Mouse (Mus musculus): ENCODE data around the gene Zfp882.
"Not testable (repeated sequence)": the region's sequence is repeated elsewhere in the genome, so short reads cannot be mapped to it uniquely, and the experiment has no call there.

Zfp882 gene

DNA sequence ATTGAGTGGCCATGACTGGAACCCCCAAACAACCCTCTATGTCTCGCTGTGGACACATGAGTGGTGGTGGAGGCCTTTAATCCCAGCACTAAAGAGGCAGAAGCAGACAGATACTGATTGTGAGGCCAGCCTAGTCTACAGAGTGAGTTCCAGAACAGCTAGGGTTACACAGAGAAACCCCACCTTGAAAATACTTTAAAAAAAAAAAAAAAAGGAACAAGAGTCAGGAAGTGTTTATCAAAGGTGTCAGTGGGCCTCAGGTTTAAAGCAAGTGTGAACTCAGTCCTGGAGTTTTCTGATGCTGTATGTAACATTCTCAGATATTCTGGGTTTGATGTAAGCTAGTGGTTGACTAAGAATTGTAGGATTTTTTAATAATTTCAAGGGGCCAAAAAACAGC is 44.1 kb downstream of the Zfp882 start:
- no peak for DNase-seq (ENCODE audit: low spot score in 2 of 2)

DNA sequence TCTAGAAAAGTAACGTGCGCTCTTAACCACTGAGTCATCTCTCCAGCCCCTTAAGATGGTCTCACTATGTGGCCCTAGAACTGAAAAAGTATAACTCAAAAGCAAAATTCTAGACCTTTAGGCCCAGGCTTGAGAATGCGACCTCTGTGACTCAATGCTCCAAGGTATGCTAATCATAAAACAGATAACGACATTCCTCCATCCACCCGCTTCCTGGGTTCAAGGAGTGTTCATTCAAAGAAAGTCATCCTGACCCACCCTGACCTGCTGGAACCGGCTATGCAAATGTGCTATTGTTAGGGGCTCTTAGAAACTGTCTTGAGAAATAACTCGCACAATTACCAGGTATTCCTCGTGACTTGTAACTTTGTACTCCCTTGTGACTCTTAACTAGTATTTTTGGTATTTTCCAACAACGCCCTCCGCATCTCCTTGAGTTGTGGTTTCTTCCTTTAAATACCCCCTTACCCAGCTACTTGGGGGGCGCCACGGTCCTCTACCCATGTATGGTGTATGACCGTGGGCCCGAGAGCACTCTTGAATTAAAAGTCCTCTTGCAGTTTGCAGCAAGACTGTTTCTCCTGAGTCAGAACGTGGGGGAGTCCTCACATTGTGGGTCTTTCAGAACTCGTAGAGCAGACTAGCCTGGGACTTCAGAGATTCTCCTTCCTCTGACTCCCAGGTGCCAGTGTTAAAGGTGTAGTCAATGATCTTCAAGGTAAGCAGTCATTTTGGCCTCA is 44.7 kb downstream of the Zfp882 start:
- not testable (repeated sequence) for DNase-seq (ENCODE audit: low spot score in 2 of 2)

DNA sequence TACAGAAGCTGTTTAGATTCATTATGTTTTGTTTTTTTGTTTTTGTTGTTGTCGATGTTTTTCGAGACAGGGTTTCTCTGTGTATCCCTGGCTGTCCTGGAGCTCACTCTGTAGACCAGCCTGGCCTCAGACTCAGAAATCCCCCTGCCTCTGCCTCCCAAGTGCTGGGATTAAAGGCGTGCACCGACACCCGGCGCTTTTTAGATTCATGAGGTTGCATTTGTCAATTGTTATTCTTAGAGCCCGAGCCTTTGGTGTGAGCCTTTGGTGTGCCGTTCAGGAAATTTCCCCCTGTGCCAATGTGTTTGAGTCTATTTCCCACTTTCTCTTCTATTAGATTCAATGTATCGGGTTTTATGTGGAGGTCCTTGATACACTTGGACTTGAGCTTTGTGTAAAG is 46.3 kb downstream of the Zfp882 start:
- no peak for DNase-seq (ENCODE audit: low spot score in 2 of 2)

DNA sequence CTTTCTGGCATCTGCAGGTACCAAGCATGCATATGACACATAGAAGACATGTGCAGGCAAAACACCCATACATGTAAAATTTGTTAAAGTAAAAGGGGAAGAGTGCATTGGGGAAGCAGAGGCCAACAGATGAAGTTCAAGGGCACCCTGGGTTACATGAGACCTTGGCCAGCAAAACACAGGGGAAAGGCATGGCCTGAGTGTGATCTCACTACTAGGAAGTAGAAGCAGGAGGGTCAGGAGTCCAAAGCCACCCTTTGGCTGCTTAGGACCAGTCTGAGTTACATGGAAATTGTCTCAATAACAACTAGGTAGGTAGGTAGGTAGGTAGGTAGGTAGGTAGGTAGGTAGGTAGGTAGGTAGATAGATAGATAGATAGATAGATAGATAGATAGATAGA is 52.1 kb downstream of the Zfp882 start:
- DNase-seq (ENCODE audit: low spot score in 2 of 2): no peak

DNA sequence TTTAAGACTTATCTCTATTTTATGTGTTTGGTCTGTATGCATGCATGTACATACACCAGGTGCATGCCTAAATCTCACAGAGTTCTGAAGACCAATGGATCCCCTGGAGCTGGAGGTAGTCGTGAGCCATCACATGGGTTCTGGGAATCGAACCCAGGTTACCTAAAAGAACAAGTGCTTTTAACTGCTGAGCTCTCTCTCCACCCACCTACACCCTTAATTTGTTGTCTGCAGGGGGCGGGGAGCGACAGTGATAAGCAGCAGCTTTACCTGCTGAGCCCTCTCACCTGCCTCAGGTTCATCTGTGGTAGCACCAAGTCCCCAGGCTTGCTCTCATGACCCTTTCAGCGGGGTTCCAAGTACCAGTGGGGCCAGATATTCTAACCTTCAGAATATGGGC is 53.4 kb downstream of the Zfp882 start:
- DNase-seq (ENCODE audit: low spot score in 2 of 2): no peak

DNA sequence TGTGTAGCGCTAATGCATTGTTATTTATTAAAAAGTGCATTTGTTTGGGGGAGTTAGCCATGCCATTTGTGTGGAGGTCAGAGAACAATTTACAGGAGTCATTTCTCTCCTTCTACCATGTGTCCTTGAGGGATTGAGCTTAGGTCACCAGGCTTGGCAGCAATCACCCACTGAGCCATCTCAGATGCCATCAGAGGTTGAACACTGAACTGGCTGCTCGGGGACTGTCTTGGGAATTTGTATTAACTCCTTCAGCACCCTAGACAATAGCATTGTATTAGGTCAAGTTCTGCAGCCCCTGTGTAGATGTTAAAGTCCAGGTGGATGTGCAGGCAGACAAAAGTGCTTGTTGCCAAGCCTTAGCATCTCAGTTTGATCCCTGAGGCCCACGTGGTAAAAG is 55.6 kb downstream of the Zfp882 start:
- no peak for DNase-seq (ENCODE audit: low spot score in 2 of 2)

DNA sequence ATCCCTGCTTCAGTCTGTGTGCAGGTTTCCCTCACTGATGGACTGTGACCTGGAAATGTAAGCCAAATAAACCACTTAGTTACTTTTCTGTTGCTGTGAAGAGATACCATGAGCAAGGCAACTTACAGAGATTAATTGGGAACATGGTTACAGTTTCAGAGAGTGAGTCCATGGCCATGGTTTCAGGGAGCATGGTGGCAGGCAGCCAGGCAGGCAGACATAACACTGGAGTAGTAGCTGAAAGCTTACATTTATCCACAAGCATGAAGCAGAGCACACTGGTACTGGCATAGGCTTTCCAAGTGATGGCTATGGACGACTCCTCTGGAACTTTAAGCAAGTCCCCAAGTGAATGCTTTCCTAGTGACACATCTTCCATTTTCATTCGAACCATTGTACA is 56.8 kb downstream of the Zfp882 start:
- DNase-seq (ENCODE audit: low spot score in 2 of 2): no peak
